Mouse (Mus musculus): ENCODE results near the gene Sergef.

DNA sequence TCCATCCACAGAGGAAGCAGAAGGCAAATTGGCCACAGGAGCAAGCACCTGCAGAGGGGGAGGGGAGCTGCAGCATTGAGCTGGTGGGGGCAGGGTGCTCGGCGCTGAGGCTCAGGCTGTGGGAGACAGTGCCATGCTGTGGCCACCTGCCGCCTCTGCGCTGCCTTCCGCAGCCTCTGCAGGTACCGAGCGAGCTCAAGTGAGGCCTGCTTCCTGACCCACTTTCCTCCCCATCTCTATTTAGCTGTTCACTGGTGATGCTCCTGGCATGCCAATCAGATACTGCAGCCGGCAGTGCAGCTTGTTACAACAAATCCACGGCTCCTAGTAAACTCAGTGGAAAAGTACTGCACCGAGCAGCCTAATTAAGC, 104.2 kb downstream of the Sergef start:
- TF ChIP-seq POLR2A (IDR thresholded peaks at IDR 0.05; ENCODE audit: borderline replicate concordance, insufficient read depth, low read length), result peak; percentile 29; the same call in 1 of the 2 replicates
- peak; percentile 75 for TF ChIP-seq CTCF (IDR thresholded peaks at IDR 0.05; ENCODE audit: borderline replicate concordance, insufficient read depth, low read depth, low read length)
